Mouse (Mus musculus) embryonic facial prominence, embryonic 14.5 days (tissue): ENCODE data around the gene Rita1. TPM values are rescaled to one million over a fixed set of nuclear protein-coding genes. Genes with fewer than 3 reads are reported as not detected.

ENCODE experiments used
- ATAC-seq: fragments of 200-750 bp; cut with Nextera tagmentation; 2 replicates; pipeline ENCODE4 v1.8.0; 2017; ENCODE audit warnings: low read depth, moderate number of reproducible peaks, moderate TSS enrichment
- DNase-seq: peaks from one replicate; pipeline ENCODE4 v3.0.0-alpha.2; 2015; ENCODE audit warnings: low spot score
- H3K27ac ChIP-seq: fragments of 300-500 bp; sonication (generic); replicated peaks from 2 replicates; pipeline ENCODE4 v1.5.1; 2014; ENCODE audit warnings: low read depth, mild to moderate bottlenecking, low read length, moderate library complexity
- H3K27me3 ChIP-seq: fragments of 300-500 bp; sonication (generic); replicated peaks from 2 replicates; pipeline ENCODE4 v1.6.1; 2014; ENCODE audit warnings: low read length; ENCODE audit not compliant: control insufficient read depth, insufficient read depth
- H3K36me3 ChIP-seq: fragments of 300-500 bp; sonication (generic); 2 replicates; pipeline ENCODE4 v1.6.1; 2014; ENCODE audit warnings: low read length, mixed read lengths; ENCODE audit not compliant: control insufficient read depth, insufficient read depth
- H3K4me1 ChIP-seq: fragments of 300-500 bp; sonication (generic); 2 replicates; pipeline ENCODE4 v1.6.1; 2014; ENCODE audit warnings: antibody characterized with exemption, low read length; ENCODE audit not compliant: control insufficient read depth, insufficient read depth
- H3K4me2 ChIP-seq: fragments of 300-500 bp; sonication (generic); 2 replicates; pipeline ENCODE4 v1.6.1; 2014; ENCODE audit warnings: low read depth, mild to moderate bottlenecking, low read length, moderate library complexity, mixed read lengths
- H3K4me3 ChIP-seq: fragments of 300-500 bp; sonication (generic); 2 replicates; pipeline ENCODE4 v1.5.1; 2014; ENCODE audit warnings: low read depth, mild to moderate bottlenecking, low read length
- H3K9ac ChIP-seq: fragments of 300-500 bp; sonication (generic); 2 replicates; pipeline ENCODE4 v1.6.1; 2014; ENCODE audit warnings: low read depth, mild to moderate bottlenecking, low read length, moderate library complexity, mixed read lengths
- H3K9me3 ChIP-seq: fragments of 300-500 bp; sonication (generic); 2 replicates; pipeline ENCODE4 v1.6.1; 2016; ENCODE audit warnings: low read length; ENCODE audit not compliant: control insufficient read depth
- WGBS: fragments of 180-500 bp; shearing (Covaris S2); extraction: QIAGEN DNeasy Blood & Tissue Kit; methylation state at CpG from one replicate; pipeline ENCODE4 v1.1.7; 2014; 5-methylcytosine and 5-hydroxymethylcytosine counted together
- polyA plus RNA-seq: library from polyadenylated mRNA; unstranded; fragments of >200 nt; fragmentation: Nextera tagmentation; extraction: Ambion mirVana; gene quantifications from 2 replicates; pipeline ENCODE4 v1.2.1, GENCODE M21; 2014

Rita1 gene
- polyA plus RNA-seq, 1 experiment from 2014 or later, result 11.4 TPM

- Histone ChIP-seq H3K27me3 (no peaks in the 10 kb centered on the region), H3K27ac (peak overlapping the region; percentile 74), H3K36me3 (peaks cover 36% of the 10 kb centered on the region), H3K4me3 (0 out of 2 replicates have a peak overlapping the region, but pooled peaks have one; percentile 2), H3K9ac (peak overlapping the region; percentile 26; the same call in 1 of the 2 replicates), H3K9me3 (no peaks in the 10 kb centered on the region), H3K4me2 (peak overlapping the region; percentile 8; the same call in 1 of the 2 replicates), H3K4me1 (peaks cover 22% of the 10 kb centered on the region)
- 18% methylated on average over 12 of the region's 12 CpGs for WGBS
- DNase-seq (peak; percentile 79), ATAC-seq (peak; percentile 31; the same call in 1 of the 2 replicates)
Observed at GRCm38 (mm10) chr5:120578504-120579081, 33.8 kb downstream of the Rita1 start.

GRCm38 (mm10) chr5:120577935-120578441, 34.4 kb downstream of the Rita1 start:
- H3K27ac ChIP-seq, result peak overlapping the region; percentile 74

DNA sequence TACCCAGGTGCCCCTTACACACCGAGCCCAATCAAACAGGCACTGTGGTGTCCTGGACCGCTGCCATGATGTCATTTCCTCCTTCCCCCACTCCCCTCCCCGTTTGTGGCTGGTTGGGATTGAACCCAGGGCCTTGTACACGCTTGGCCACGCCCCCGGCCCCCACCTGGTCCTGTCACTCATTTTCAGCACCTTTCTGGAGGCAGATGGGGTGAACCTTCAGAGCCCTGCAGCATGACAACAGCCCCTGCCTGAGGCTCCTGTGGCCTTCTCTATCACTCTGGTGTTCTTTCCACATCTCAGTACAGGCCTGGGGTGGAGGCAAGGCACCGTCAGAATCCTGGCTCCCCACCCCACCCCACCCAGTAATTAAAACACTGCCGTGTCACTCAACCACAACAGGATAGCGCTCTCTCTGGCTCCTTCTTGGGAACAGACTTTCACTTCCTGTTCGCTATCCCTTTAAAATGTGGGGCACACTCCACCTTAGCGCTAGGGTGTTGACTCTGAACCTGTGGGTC, 35.5 kb downstream of the Rita1 start:
- DNase-seq (no peak), ATAC-seq (no peak)
- Histone ChIP-seq H3K27ac (no peak overlapping the region), H3K36me3 (peaks cover 19% of the 10 kb centered on the region; the same call in 1 of the 2 replicates), H3K9me3 (no peaks in the 10 kb centered on the region), H3K9ac (no peak overlapping the region), H3K27me3 (no peaks in the 10 kb centered on the region), H3K4me3 (no peak overlapping the region), H3K4me1 (peaks cover 22% of the 10 kb centered on the region), H3K4me2 (no peak overlapping the region)
- 70% methylated on average over 11 of the region's 11 CpGs for WGBS

More at GRCm38 (mm10) chr5:120577935-120578441, 34.4 kb downstream of the Rita1 start:
- DNase-seq (no peak), ATAC-seq (peak; percentile 28; the same call in 1 of the 2 replicates)
- H3K9me3 ChIP-seq, result no peaks in the 10 kb centered on the region
- peaks cover 30% of the 10 kb centered on the region for H3K36me3 ChIP-seq
- 0 out of 2 replicates have a peak overlapping the region, but pooled peaks have one; percentile 8 for H3K4me2 ChIP-seq
- H3K9ac ChIP-seq, result no peak overlapping the region
- no peak overlapping the region for H3K4me3 ChIP-seq
- WGBS, result 37% methylated on average over 10 of the region's 10 CpGs
- no peaks in the 10 kb centered on the region for H3K27me3 ChIP-seq
- H3K4me1 ChIP-seq, result peaks cover 22% of the 10 kb centered on the region

GRCm38 (mm10) chr5:120574469-120575063, 37.8 kb downstream of the Rita1 start:
- DNase-seq (no peak), ATAC-seq (no peak)
- Histone ChIP-seq H3K36me3 (no peaks in the 10 kb centered on the region; the same call in 1 of the 2 replicates), H3K4me1 (peaks cover 33% of the 10 kb centered on the region), H3K27ac (no peak overlapping the region), H3K4me3 (no peak overlapping the region), H3K27me3 (no peaks in the 10 kb centered on the region), H3K9me3 (no peaks in the 10 kb centered on the region), H3K4me2 (no peak overlapping the region), H3K9ac (no peak overlapping the region)
- 72% methylated on average over 10 of the region's 10 CpGs for WGBS

- 49% methylated on average over 14 of the region's 14 CpGs for WGBS
Observed at GRCm38 (mm10) chr5:120571056-120571740, 41.2 kb downstream of the Rita1 start.

DNA sequence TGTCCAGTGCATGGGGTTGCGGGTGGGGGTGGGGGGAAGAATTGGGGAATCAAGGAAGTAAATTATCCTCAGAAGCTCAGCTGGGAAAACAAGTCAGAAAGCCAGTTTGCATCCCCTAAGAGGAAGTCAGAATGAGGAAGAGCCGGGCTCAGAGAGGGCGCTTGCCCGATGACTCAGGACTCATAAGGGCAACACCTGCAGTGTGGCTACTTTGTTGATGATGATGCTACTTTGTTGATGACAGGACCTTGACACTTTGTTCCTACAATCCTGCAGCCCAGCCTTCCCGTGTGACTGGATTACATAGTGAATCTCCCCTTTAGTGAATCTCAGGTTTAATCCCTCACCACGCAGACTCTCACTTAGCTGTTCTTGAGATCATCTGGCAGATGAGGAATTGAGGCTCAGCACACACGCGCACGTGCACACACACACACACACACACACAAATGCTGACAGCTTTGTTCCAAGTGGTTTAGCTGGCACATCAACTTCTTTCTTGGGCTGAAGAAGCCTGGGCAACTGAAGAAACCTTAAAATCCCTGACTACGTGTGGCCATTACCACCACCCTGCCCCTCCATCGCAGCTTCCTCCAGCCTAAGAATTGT, 42.0 kb downstream of the Rita1 start:
- Histone ChIP-seq H3K4me2 (no peak overlapping the region), H3K27me3 (no peaks in the 10 kb centered on the region), H3K4me3 (no peak overlapping the region), H3K4me1 (peaks cover 53% of the 10 kb centered on the region), H3K27ac (no peak overlapping the region), H3K9ac (no peak overlapping the region), H3K36me3 (no peaks in the 10 kb centered on the region), H3K9me3 (no peaks in the 10 kb centered on the region)
- ATAC-seq, result no peak
- DNase-seq, result no peak
- WGBS, result 84% methylated on average over 11 of the region's 11 CpGs

More at GRCm38 (mm10) chr5:120571056-120571740, 41.2 kb downstream of the Rita1 start:
- no peak overlapping the region for H3K9ac ChIP-seq
- DNase-seq (peak; percentile 70), ATAC-seq (no peak)
- H3K4me3 ChIP-seq, result no peak overlapping the region
- no peaks in the 10 kb centered on the region for H3K9me3 ChIP-seq
- H3K4me2 ChIP-seq, result no peak overlapping the region
- no peaks in the 10 kb centered on the region for H3K27me3 ChIP-seq
- peak overlapping the region; percentile 35; the same call in 1 of the 2 replicates for H3K27ac ChIP-seq
- peaks cover 45% of the 10 kb centered on the region for H3K4me1 ChIP-seq
- no peaks in the 10 kb centered on the region for H3K36me3 ChIP-seq

- no peak overlapping the region for H3K4me3 ChIP-seq
- no peak overlapping the region for H3K27ac ChIP-seq
- no peak overlapping the region for H3K4me2 ChIP-seq
- no peak for DNase-seq
- H3K27me3 ChIP-seq, result no peaks in the 10 kb centered on the region
- H3K4me1 ChIP-seq, result peaks cover 58% of the 10 kb centered on the region
- no peak overlapping the region for H3K9ac ChIP-seq
- ATAC-seq, result no peak
- WGBS, result 89% methylated on average over 3 of the region's 3 CpGs
- no peaks in the 10 kb centered on the region for H3K9me3 ChIP-seq
- no peaks in the 10 kb centered on the region for H3K36me3 ChIP-seq
Observed at GRCm38 (mm10) chr5:120569791-120570190, 42.6 kb downstream of the Rita1 start.

- no peak for DNase-seq
- WGBS, result 77% methylated on average over 3 of the region's 4 CpGs
- Histone ChIP-seq H3K27ac (peak overlapping the region; percentile 92; the same call in 1 of the 2 replicates), H3K4me2 (0 out of 2 replicates have a peak overlapping the region, but pooled peaks have one; percentile 25), H3K9me3 (no peaks in the 10 kb centered on the region), H3K9ac (no peak overlapping the region), H3K36me3 (no peaks in the 10 kb centered on the region), H3K4me1 (peaks cover 66% of the 10 kb centered on the region), H3K4me3 (no peak overlapping the region), H3K27me3 (no peaks in the 10 kb centered on the region)
- no peak for ATAC-seq
Observed at GRCm38 (mm10) chr5:120568964-120569363, 43.4 kb downstream of the Rita1 start.
